Mouse (Mus musculus) midbrain, embryonic 10.5 days (tissue): ENCODE measurements around the gene Crb3. TPM values are rescaled to one million over a fixed set of nuclear protein-coding genes. Genes with fewer than 3 reads are reported as not detected.

ENCODE experiments used
- DNase-seq: peaks from one replicate; pipeline ENCODE4 v3.0.0-alpha.2; 2017; ENCODE audit warnings: low spot score
- H3K27ac ChIP-seq: fragments of 300-500 bp; sonication (generic); replicated peaks from 2 replicates; pipeline ENCODE4 v1.5.1; 2016; ENCODE audit warnings: mild to moderate bottlenecking
- H3K27me3 ChIP-seq: fragments of 300-500 bp; sonication (generic); 2 replicates; pipeline ENCODE4 v1.6.1; 2016; ENCODE audit warnings: low read depth, mild to moderate bottlenecking; ENCODE audit not compliant: poor library complexity, severe bottlenecking
- H3K36me3 ChIP-seq: fragments of 300-500 bp; sonication (generic); 2 replicates; pipeline ENCODE4 v1.6.1; 2016; ENCODE audit warnings: mild to moderate bottlenecking, moderate library complexity
- H3K4me1 ChIP-seq: fragments of 300-500 bp; sonication (generic); 2 replicates; pipeline ENCODE4 v1.6.1; 2016
- H3K4me3 ChIP-seq: fragments of 300-500 bp; sonication (generic); 2 replicates; pipeline ENCODE4 v1.5.1; 2016; ENCODE audit warnings: mild to moderate bottlenecking, moderate library complexity
- H3K9me3 ChIP-seq: fragments of 300-500 bp; sonication (generic); replicated peaks from 2 replicates; pipeline ENCODE4 v1.6.1; 2016; ENCODE audit warnings: mild to moderate bottlenecking
- WGBS: fragments of 180-500 bp; shearing (Covaris S2); methylation state at CpG from one replicate; pipeline ENCODE4 v1.1.7; 2016; 5-methylcytosine and 5-hydroxymethylcytosine counted together
- polyA plus RNA-seq: library from polyadenylated mRNA; unstranded; fragments of >200 nt; fragmentation: Nextera tagmentation; extraction: Ambion mirVana; gene quantifications from 2 replicates; pipeline ENCODE4 v1.2.1, GENCODE M21; 2016

Crb3 gene
- polyA plus RNA-seq, 1 experiment from 2014 or later: 1.5 TPM

DNA sequence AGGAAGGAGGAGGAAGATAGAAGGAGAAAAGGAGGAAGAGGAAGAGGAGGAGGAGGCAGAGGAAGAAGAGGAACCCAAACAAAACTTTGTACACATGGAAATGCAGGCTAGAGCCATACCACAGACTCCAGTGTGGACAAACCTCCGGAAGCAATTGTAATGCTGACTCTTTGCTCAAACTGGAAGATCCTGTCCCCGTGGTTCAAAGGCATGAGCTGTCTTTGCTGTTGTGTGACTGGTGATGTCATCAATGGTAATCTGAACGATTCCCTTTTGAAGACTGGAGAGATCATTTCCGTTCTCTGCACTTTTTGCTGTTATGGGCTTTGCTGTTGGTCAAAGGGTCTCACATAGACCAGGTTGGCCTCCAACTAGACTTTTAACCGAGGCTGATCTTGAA is 39.4 kb downstream of the Crb3 start:
- WGBS: 89% methylated on average over 5 of the region's 5 CpGs

GRCm38 (mm10) chr17:57099629-57100325 is 40.9 kb downstream of the Crb3 start:
- Histone ChIP-seq H3K4me1 (peaks cover 25% of the 10 kb centered on the region), H3K9me3 (no peaks in the 10 kb centered on the region), H3K27me3 (no peaks in the 10 kb centered on the region), H3K36me3 (no peaks in the 10 kb centered on the region; the same call in 1 of the 2 replicates), H3K4me3 (no peak overlapping the region), H3K27ac (no peak overlapping the region)
- DNase-seq: no peak
- WGBS: 7% methylated on average over 10 of the region's 10 CpGs

More for the DNA sequence above, 39.4 kb downstream of the Crb3 start:
- Histone ChIP-seq H3K27me3 (no peaks in the 10 kb centered on the region), H3K36me3 (no peaks in the 10 kb centered on the region; the same call in 1 of the 2 replicates), H3K27ac (no peak overlapping the region), H3K4me3 (no peak overlapping the region), H3K9me3 (no peaks in the 10 kb centered on the region), H3K4me1 (peaks cover 18% of the 10 kb centered on the region)
- DNase-seq: no peak

DNA sequence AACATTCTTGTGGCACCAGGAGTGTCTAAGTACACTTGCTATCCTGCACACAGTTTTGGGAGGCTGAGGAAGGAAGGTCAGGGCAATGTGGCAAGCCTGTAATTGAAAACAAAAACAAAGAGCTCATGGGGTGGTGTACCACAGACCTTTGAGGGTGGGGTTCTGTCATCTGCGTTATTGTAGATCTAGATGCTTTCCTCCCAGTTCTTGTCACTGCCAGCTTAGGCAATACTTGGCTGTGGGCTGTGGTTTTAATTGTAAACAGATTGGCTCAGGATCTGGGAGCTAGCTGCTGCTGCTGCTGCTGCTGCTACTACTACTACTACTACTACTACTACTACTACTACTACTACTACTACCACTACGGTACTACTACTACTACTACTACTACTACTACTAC is 43.4 kb downstream of the Crb3 start:
- Histone ChIP-seq H3K27me3 (no peaks in the 10 kb centered on the region), H3K9me3 (no peaks in the 10 kb centered on the region), H3K4me1 (peaks cover 36% of the 10 kb centered on the region), H3K4me3 (no peak overlapping the region), H3K27ac (no peak overlapping the region), H3K36me3 (peaks cover 6% of the 10 kb centered on the region)
- 85% methylated on average over 2 of the region's 2 CpGs for WGBS
- no peak for DNase-seq

DNA sequence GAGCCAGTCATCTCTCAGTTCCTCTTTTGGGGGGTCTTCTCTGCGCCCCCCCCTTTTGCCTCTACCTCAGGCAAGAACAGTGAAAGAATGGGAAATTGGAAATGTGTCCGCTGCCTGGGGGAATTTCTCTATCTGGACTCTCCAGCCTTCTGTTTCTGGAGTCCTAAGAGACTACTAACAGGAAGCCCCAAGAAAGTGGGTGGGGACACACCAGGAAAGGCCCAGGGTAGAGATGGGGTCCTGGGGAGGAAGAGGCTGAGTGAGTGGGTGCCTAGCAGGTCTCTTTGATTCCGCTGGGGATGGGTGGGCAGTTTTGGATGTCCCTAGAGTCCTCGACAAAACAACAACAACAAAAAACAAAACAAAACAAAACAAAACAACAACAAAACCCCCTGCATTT is 45.6 kb downstream of the Crb3 start:
- Histone ChIP-seq H3K27ac (peak overlapping the region; percentile 91), H3K9me3 (no peaks in the 10 kb centered on the region), H3K4me3 (peak overlapping the region; percentile 75), H3K36me3 (peaks cover 7% of the 10 kb centered on the region), H3K4me1 (peaks cover 38% of the 10 kb centered on the region), H3K27me3 (no peaks in the 10 kb centered on the region)
- 44% methylated on average over 4 of the region's 4 CpGs for WGBS
- DNase-seq: no peak

GRCm38 (mm10) chr17:57105181-57106034 is 46.5 kb downstream of the Crb3 start, which contains the start of gene Tnfsf9:
TSS of gene Tnfsf9 (plus strand) at chr17:57105325.
- H3K27me3 ChIP-seq: no peaks in the 10 kb centered on the region
- H3K36me3 ChIP-seq: peaks cover 7% of the 10 kb centered on the region
- H3K4me3 ChIP-seq: peak within 1 kb of the TSS; percentile 75
- peak; percentile 80 for DNase-seq
- H3K9me3 ChIP-seq: no peaks in the 10 kb centered on the region
- peaks cover 32% of the 10 kb centered on the region for H3K4me1 ChIP-seq
- H3K27ac ChIP-seq: peak within 1 kb of the TSS; percentile 91
- WGBS: under 1% methylated on average over 43 of the region's 61 CpGs

DNA sequence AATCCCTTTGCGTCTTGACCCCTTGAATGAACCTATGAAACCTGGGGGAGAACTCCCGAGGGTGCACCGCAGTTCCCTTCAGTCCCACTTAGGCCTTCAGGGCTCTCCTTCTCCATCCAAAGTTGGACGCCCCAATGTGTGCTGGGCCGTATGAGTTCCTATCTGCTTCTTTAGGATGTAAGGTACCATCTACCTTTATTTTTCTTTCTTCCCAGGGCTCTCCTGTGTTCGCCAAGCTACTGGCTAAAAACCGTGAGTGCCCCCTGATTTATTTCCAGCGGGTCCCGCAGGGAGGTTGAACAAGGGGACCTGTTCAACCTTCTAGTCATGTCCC is 47.1 kb downstream of the Crb3 start:
- WGBS: 5% methylated on average over 9 of the region's 9 CpGs
- Histone ChIP-seq H3K27ac (peak overlapping the region; percentile 91), H3K27me3 (no peaks in the 10 kb centered on the region), H3K4me3 (peak overlapping the region; percentile 75), H3K9me3 (no peaks in the 10 kb centered on the region), H3K4me1 (peaks cover 32% of the 10 kb centered on the region), H3K36me3 (peaks cover 7% of the 10 kb centered on the region)
- DNase-seq: no peak

GRCm38 (mm10) chr17:57107064-57107463 is 48.2 kb downstream of the Crb3 start:
- peak overlapping the region; percentile 75; the same call in 1 of the 2 replicates for H3K4me3 ChIP-seq
- H3K9me3 ChIP-seq: no peaks in the 10 kb centered on the region
- H3K4me1 ChIP-seq: peaks cover 32% of the 10 kb centered on the region
- H3K27me3 ChIP-seq: no peaks in the 10 kb centered on the region
- H3K36me3 ChIP-seq: peaks cover 7% of the 10 kb centered on the region
- H3K27ac ChIP-seq: no peak overlapping the region
- no peak for DNase-seq
- 90% methylated on average over 5 of the region's 5 CpGs for WGBS

DNA sequence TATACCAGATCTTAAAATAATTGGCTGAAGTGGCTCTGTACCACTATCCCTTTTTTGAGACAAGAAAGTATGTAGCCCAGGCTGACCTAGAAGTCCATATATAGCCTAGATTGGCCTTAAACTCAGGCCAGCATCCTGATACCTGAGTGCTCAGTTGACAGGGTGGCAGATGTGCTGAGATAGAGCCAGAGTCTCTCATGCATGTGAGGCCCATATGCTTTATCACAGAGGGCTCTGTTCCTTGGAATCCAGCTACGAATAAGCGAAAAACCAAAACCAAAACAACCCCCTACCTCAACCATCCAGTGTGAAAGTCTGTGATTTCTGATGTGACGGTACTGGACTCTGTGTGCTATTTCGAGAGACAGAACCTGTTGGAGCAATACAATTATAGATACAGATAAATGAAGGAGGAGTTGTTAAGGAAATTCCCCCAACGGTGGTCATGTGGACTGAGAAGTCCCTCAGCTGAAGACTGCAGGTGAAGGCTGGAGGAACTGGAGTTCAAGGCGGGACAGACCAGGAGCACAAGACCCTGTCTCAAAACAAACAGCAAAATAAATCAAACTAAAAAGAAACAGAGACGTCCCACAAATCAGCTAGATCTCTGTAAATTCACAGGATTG is 49.2 kb downstream of the Crb3 start:
- WGBS: 83% methylated on average over 7 of the region's 7 CpGs

GRCm38 (mm10) chr17:57108666-57109171 is 49.8 kb downstream of the Crb3 start:
- no peak overlapping the region for H3K4me3 ChIP-seq
- H3K27me3 ChIP-seq: no peaks in the 10 kb centered on the region
- peaks cover 7% of the 10 kb centered on the region for H3K36me3 ChIP-seq
- 71% methylated on average over 5 of the region's 5 CpGs for WGBS
- H3K4me1 ChIP-seq: peaks cover 32% of the 10 kb centered on the region
- DNase-seq: no peak
- no peak overlapping the region for H3K27ac ChIP-seq
- H3K9me3 ChIP-seq: no peaks in the 10 kb centered on the region

More for the DNA sequence above, 49.2 kb downstream of the Crb3 start:
- Histone ChIP-seq H3K27me3 (no peaks in the 10 kb centered on the region), H3K4me3 (no peak overlapping the region), H3K9me3 (no peaks in the 10 kb centered on the region), H3K27ac (no peak overlapping the region), H3K4me1 (peaks cover 32% of the 10 kb centered on the region), H3K36me3 (peaks cover 7% of the 10 kb centered on the region)
- DNase-seq: no peak

GRCm38 (mm10) chr17:57110005-57110404 is 51.1 kb downstream of the Crb3 start:
- Histone ChIP-seq H3K9me3 (no peaks in the 10 kb centered on the region), H3K4me1 (peaks cover 24% of the 10 kb centered on the region), H3K27me3 (no peaks in the 10 kb centered on the region), H3K27ac (no peak overlapping the region), H3K4me3 (no peak overlapping the region), H3K36me3 (peaks cover 7% of the 10 kb centered on the region)
- DNase-seq: no peak
- WGBS: 92% methylated on average over 1 of the region's 1 CpGs

DNA sequence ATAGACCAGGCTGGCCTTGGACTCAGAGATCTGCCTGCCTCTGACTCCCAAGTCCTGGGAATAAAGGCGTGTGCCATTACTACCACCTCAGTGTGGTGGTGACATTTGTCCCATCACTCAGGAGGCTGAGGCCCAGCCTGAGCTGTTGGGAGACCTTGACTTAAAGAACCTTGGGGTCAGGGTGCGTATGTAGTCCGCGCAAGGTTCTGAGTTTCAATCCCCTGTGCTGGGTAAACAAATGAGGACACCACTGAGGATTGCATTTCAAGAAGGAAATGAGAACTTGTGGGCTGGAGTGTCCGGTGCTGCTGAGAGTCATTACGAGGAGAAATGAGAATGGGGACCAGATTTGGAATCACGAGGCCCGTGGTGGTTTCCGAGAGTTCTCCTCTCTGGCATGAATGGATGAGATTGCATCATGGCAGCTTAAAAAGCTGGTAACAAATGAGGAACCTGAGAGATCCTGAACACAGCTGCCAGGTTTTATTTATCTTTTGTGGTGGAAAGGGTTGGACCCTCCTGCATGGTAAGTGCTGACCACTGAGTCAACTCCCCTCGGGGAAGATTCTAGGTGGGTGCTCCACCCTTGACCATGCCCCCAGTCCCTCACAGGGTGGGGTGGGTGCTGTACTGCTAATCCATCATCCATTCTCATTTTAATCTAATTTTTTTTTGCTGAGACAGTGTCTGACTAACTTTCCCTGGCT is 54.0 kb downstream of the Crb3 start:
- no peaks in the 10 kb centered on the region for H3K9me3 ChIP-seq
- no peak overlapping the region for H3K4me3 ChIP-seq
- H3K4me1 ChIP-seq: no peaks in the 10 kb centered on the region
- no peaks in the 10 kb centered on the region; the same call in 1 of the 2 replicates for H3K36me3 ChIP-seq
- WGBS: 91% methylated on average over 10 of the region's 10 CpGs
- H3K27ac ChIP-seq: no peak overlapping the region
- no peak for DNase-seq
- H3K27me3 ChIP-seq: no peaks in the 10 kb centered on the region
